Mouse (Mus musculus) left cerebral cortex, postnatal 4 days (tissue): Measurements from ENCODE around the gene Aff3. TPM values are rescaled to one million over a fixed set of nuclear protein-coding genes. Genes with fewer than 3 reads are reported as not detected.
A peak's percentile ranks its signal among the peaks of the same experiment; 100 is the strongest.

ENCODE experiments used
- DNase-seq: peaks from one replicate; pipeline ENCODE4 v3.0.0-alpha.2; 2022
- intact Hi-C: fragments of 180-260 bp; cut with DNase I; formaldehyde crosslinking; loops from one replicate; pipeline ENCODE4 v1.15.1; 2025
- total RNA-seq, 2 experiments: library from RNA; stranded (reverse); gene quantifications; 2 replicates each; pipeline ENCODE4 v1.2.3; 2021

The Aff3 gene
- total RNA-seq, 2 experiments from 2014 or later = 159 to 167 TPM

- DNase-seq = peak; percentile 5
- intact Hi-C loops = no loop called here
Observed at GRCm38 (mm10) chr1:38130715-38131483, 533.9 kb downstream of the Aff3 start.

- intact Hi-C loops = no loop called here
Observed at GRCm38 (mm10) chr1:38129501-38130267, 535.1 kb downstream of the Aff3 start, which contains the start of gene Rev1. Gene Rev1 (minus strand): TSS chr1:38129801.

DNA sequence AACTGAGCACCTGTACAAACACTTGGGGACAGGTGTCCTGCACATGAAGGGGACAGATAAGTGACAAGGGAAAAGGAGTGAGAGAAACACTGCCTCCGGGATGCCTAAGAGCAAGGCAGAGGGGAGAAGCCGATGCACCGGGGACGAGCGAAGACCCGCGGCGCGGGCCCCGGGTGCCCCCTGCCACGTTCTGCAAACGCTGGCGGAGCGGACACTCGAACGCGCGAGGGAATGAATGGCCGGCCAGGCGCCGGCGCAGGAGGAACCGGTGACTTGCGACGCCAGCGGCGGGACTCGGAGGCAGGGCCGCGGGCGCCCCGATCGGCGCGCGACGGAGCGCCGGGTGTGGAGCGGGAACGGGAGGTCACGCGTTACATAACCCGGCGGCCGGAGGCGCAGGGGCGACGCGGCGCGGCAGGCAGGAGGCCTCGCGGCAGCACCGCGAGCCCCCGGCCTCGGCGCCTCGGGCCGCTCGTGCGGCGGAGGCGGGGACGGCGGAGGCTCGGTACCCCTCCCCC, 535.8 kb downstream of the Aff3 start:
- peak; percentile 51 for DNase-seq
- intact Hi-C loops = no loop called here

More at GRCm38 (mm10) chr1:38129501-38130267, 535.1 kb downstream of the Aff3 start, which contains the start of gene Rev1:
- DNase-seq = peak; percentile 97

Other genes starting within 250 kb of the Aff3 start
- gene Lonrf2, start 171.8 kb upstream of the Aff3 start, total RNA-seq = 100 to 1,000 TPM; 140 to 147 TPM
- gene Chst10, start 233.2 kb upstream of the Aff3 start, total RNA-seq = 10 to 100 TPM; 67.4 to 68.4 TPM